Mouse (Mus musculus) kidney, postnatal 0 days (tissue): ENCODE measurements around the gene Otulin. TPM values are rescaled to one million over a fixed set of nuclear protein-coding genes. Genes with fewer than 3 reads are reported as not detected.

Experiments used
- ATAC-seq: fragments of 200-750 bp; cut with Nextera tagmentation; replicated peaks from 2 replicates; pipeline ENCODE4 v1.8.0; 2017; ENCODE audit warnings: low read depth, moderate number of reproducible peaks, moderate TSS enrichment, moderate library complexity; ENCODE audit not compliant: low FRiP score
- DNase-seq: peaks from one replicate; pipeline ENCODE4 v3.0.0-alpha.2; 2016; ENCODE audit warnings: low spot score
- H3K27ac ChIP-seq: fragments of 300-500 bp; sonication (generic); 2 replicates; pipeline ENCODE4 v1.5.1; 2014; ENCODE audit warnings: mild to moderate bottlenecking
- H3K27me3 ChIP-seq: fragments of 300-500 bp; sonication (generic); 2 replicates; pipeline ENCODE4 v1.6.1; 2014; ENCODE audit warnings: low read length, mixed read lengths; ENCODE audit not compliant: insufficient read depth
- H3K36me3 ChIP-seq: fragments of 300-500 bp; sonication (generic); 2 replicates; pipeline ENCODE4 v1.6.1; 2014; ENCODE audit warnings: low read length, mixed read lengths; ENCODE audit not compliant: insufficient read depth
- H3K4me1 ChIP-seq: fragments of 300-500 bp; sonication (generic); replicated peaks from 2 replicates; pipeline ENCODE4 v1.6.1; 2014; ENCODE audit warnings: antibody characterized with exemption, low read length, mixed read lengths; ENCODE audit not compliant: insufficient read depth
- H3K4me2 ChIP-seq: fragments of 300-500 bp; sonication (generic); 2 replicates; pipeline ENCODE4 v1.6.1; 2014; ENCODE audit warnings: mild to moderate bottlenecking, low read length, moderate library complexity, mixed read lengths
- H3K4me3 ChIP-seq: fragments of 300-500 bp; sonication (generic); replicated peaks from 2 replicates; pipeline ENCODE4 v1.5.1; 2014; ENCODE audit warnings: low read depth, low read length
- H3K9ac ChIP-seq: fragments of 300-500 bp; sonication (generic); 2 replicates; pipeline ENCODE4 v1.6.1; 2014; ENCODE audit warnings: low read depth, low read length
- H3K9me3 ChIP-seq: fragments of 300-500 bp; sonication (generic); replicated peaks from 2 replicates; pipeline ENCODE4 v1.6.1; 2016; ENCODE audit warnings: low read length, inconsistent platforms, mixed read lengths
- CTCF ChIP-seq: IDR thresholded peaks from 2 replicates; pipeline ENCODE4 v1.5.1; 2016; ENCODE audit warnings: antibody characterized with exemption, low read depth, mild to moderate bottlenecking, moderate library complexity
- WGBS: fragments of 180-500 bp; shearing (Covaris S2); extraction: QIAGEN DNeasy Blood & Tissue Kit; methylation state at CpG from one replicate; pipeline ENCODE4 v1.1.7; 2014; 5-methylcytosine and 5-hydroxymethylcytosine counted together
- polyA plus RNA-seq: library from polyadenylated mRNA; unstranded; fragments of >200 nt; fragmentation: Nextera tagmentation; extraction: Ambion mirVana; gene quantifications from 2 replicates; pipeline ENCODE4 v1.2.1, GENCODE M21; 2015

Gene Otulin
- polyA plus RNA-seq, 1 experiment from 2014 or later = 41.1 TPM

DNA sequence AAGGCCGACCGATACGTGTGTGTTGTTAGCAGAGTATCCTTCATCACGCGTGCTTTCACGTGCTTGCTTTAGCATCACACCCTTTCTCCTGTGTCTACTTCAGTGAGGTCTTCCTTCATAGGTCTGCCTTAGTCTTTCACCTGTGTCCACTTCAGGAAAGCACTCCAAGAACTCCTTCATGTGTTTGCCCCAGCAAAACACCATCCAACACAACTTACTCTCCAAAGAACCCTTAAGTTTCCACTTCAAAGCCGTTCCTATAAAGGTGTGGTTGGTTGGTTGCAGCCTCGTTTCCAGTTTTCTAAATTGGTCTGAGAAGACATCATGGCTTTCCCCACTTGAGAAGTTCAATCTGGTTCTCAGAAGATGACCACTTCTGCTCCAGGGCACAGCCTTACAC, 16.2 kb upstream of the Otulin start:
- H3K9me3 ChIP-seq = no peaks in the 10 kb centered on the region
- no peaks in the 10 kb centered on the region for H3K27me3 ChIP-seq
- H3K4me2 ChIP-seq = no peak overlapping the region
- H3K27ac ChIP-seq = no peak overlapping the region
- no peak for TF ChIP-seq CTCF
- ATAC-seq (no peak), DNase-seq (no peak)
- no peaks in the 10 kb centered on the region for H3K36me3 ChIP-seq
- no peak overlapping the region for H3K4me3 ChIP-seq
- no peak overlapping the region for H3K9ac ChIP-seq
- no peaks in the 10 kb centered on the region for H3K4me1 ChIP-seq
- 92% methylated on average over 8 of the region's 8 CpGs for WGBS

DNA sequence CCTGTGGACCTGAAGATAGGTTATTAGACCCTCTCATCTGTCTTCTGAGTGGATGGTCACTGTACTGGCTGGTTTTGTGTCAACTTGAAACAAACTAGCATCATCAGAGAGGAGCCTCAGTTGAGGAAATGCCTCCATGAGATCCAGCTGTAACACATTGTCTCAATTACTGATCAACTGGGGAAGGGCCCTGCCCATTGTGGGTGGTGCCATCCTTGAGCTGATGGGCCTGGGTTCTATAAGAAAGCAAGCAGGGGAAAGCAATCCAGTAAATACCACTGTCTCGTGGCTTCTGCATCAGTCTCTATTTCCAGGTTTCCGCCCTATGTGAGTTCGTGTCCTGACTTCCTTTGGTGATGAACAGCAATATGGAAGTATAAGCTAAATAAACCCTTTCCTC, 14.8 kb upstream of the Otulin start:
- H3K9me3 ChIP-seq = no peaks in the 10 kb centered on the region
- ATAC-seq (no peak), DNase-seq (no peak)
- H3K4me1 ChIP-seq = no peaks in the 10 kb centered on the region
- H3K4me2 ChIP-seq = no peak overlapping the region
- WGBS = 81% methylated on average over 3 of the region's 3 CpGs
- no peaks in the 10 kb centered on the region for H3K27me3 ChIP-seq
- no peak for TF ChIP-seq CTCF
- H3K36me3 ChIP-seq = no peaks in the 10 kb centered on the region
- H3K27ac ChIP-seq = no peak overlapping the region
- no peak overlapping the region for H3K9ac ChIP-seq
- no peak overlapping the region for H3K4me3 ChIP-seq

GRCm38 (mm10) chr15:27642895-27643294, 12.4 kb upstream of the Otulin start:
- WGBS = 87% methylated on average over 3 of the region's 3 CpGs
- no peaks in the 10 kb centered on the region for H3K4me1 ChIP-seq
- peak; percentile 40 for DNase-seq

DNA sequence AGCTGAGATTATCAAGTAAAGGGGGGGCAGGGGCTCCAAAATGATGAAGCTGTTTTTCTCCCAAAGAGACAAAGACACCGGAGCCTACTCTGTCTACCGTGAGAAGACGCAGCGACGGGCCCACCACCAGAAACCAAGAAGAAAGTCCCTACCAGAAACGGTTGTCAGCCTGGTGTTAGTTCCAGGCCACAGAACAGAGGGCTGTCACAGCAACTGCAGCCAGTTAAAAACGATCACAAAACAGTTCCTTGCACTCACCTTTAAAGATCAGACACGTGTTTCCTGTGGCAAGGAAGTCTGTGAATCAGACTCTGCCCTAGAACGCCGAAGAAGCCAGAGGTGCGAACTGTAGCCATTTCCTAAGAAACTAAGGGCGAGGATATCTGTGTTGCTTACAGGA, 10.7 kb upstream of the Otulin start:
- DNase-seq (no peak), ATAC-seq (no peak)
- 57% methylated on average over 12 of the region's 12 CpGs for WGBS
- no peak for TF ChIP-seq CTCF
- Histone ChIP-seq H3K9ac (no peak overlapping the region), H3K27ac (no peak overlapping the region), H3K4me3 (no peak overlapping the region), H3K4me2 (no peak overlapping the region), H3K4me1 (no peaks in the 10 kb centered on the region), H3K9me3 (no peaks in the 10 kb centered on the region), H3K27me3 (no peaks in the 10 kb centered on the region), H3K36me3 (no peaks in the 10 kb centered on the region)

More at GRCm38 (mm10) chr15:27642895-27643294, 12.4 kb upstream of the Otulin start:
- no peak for ATAC-seq
- Histone ChIP-seq H3K9ac (no peak overlapping the region), H3K36me3 (no peaks in the 10 kb centered on the region), H3K4me2 (no peak overlapping the region), H3K27me3 (no peaks in the 10 kb centered on the region), H3K4me3 (no peak overlapping the region), H3K9me3 (no peaks in the 10 kb centered on the region), H3K27ac (no peak overlapping the region)
- peak; percentile 73 for TF ChIP-seq CTCF

- no peak for ATAC-seq
- Histone ChIP-seq H3K36me3 (no peaks in the 10 kb centered on the region), H3K27me3 (no peaks in the 10 kb centered on the region), H3K9me3 (no peaks in the 10 kb centered on the region), H3K4me3 (no peak overlapping the region), H3K27ac (no peak overlapping the region), H3K4me1 (peaks cover 1% of the 10 kb centered on the region), H3K9ac (no peak overlapping the region), H3K4me2 (no peak overlapping the region)
- 75% methylated on average over 8 of the region's 8 CpGs for WGBS
- no peak for TF ChIP-seq CTCF
- no peak for DNase-seq
Measured at GRCm38 (mm10) chr15:27633941-27634900, 3.7 kb upstream of the Otulin start.

GRCm38 (mm10) chr15:27629800-27630600, 493 bp downstream of the Otulin start:
- Histone ChIP-seq H3K36me3 (0 out of 2 replicates have a peak, but pooled peaks cover 3% of the 10 kb centered on the region), H3K9me3 (no peaks in the 10 kb centered on the region), H3K4me1 (peaks cover 5% of the 10 kb centered on the region), H3K9ac (peak overlapping the region; percentile 78), H3K4me2 (peak overlapping the region; percentile 75), H3K27me3 (no peaks in the 10 kb centered on the region), H3K27ac (peak overlapping the region; percentile 69; the same call in 1 of the 2 replicates), H3K4me3 (peak overlapping the region; percentile 85)
- ATAC-seq (peak; percentile 72; the same call in 1 of the 2 replicates), DNase-seq (peak; percentile 52)
- WGBS = 1% methylated on average over 34 of the region's 53 CpGs
- TF ChIP-seq CTCF = no peak
